Mouse (Mus musculus) left cerebral cortex, postnatal 25 days (tissue): ENCODE data around the gene Abtb2. TPM values are rescaled to one million over a fixed set of nuclear protein-coding genes. Genes with fewer than 3 reads are reported as not detected.

Experiments
- DNase-seq, 2 experiments: peaks; one replicate each; pipeline ENCODE4 v3.0.0; 2022; ENCODE audit warnings: low spot score in 2 of 2, mixed read lengths in 1 of 2
- intact Hi-C: fragments of 180-260 bp; cut with DNase I; formaldehyde crosslinking; loops from one replicate; pipeline ENCODE4 v1.15.1; 2025
- total RNA-seq, 2 experiments: library from RNA; stranded (reverse); gene quantifications; 2 replicates each; pipeline ENCODE4 v1.2.3; 2021

The Abtb2 gene
- total RNA-seq, 2 experiments from 2014 or later: 9.8 to 11.4 TPM

DNA sequence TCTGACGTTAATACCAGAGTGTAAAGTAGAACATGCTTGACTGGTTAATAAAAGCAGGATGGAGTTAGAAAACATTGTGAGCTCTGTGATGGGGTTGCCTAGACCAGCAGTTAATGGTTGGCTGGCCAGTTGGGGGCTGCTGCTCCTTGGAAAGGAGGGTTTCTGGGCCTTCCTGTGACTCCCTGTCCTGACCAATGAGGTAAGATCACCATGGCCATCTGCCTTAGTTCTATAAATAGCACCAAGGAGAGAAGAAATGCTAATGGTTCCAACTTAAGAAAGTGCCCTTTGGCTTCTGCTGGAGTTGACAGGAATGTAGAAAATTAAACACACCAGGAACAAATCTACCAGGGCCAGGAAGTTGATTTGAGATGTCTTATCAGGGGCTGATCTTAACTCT lies 42.8 kb downstream of the Abtb2 start:
- no peak for DNase-seq
- intact Hi-C loops: no loop called here

DNA sequence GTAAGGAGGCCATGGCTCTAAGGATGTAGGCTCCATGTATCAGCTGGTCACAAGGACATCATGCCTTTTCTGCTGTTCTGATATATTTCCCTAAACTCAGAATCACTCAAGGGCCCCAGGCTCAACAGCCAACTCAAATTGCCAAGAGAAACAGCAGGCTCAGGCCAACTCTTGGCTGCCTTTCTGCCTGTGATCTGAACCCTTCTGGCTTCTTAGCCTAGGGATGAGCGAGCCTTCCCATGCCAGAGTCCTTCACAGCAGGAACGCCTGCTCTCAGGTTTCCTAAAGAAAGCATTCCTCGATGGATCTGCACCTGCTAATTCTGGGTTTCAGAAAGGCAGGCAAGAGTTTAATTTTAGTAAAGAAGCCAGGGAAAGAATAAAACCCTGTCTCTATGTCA lies 43.4 kb downstream of the Abtb2 start:
- no peak for DNase-seq
- intact Hi-C loops: no loop called here

DNA sequence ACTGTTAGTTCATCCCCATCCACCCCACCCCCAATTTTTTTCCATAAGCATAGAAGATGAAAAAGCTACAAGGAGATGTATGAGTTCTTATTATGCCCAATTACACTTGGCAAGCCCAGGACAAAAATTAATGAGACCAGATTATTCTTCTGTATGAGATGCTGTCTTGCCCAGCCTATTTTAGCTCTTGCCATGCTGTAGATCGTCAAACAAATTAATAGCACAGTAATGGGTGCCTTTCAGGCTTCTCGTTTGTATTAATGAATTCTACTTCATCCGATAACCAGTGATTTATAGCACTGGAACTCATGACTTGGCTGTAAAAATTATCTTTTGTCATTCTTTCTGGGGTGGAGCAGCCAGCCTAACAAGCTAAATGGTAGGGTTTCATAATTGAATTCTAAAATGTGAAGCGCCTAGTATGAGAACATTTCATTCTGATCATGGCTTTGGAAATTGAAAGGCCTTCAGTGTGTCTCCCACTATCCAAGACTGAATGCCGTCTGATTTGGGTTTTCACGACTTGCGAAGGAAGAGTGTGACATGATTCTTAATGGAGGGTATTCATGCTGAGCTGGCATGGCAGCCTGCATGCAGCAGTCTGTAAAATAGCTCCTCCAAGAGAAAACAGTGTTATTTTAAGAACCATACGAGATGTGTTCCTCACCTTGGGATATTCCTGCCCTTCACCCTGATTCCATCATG lies 44.9 kb downstream of the Abtb2 start:
- intact Hi-C loops: no loop called here

DNA sequence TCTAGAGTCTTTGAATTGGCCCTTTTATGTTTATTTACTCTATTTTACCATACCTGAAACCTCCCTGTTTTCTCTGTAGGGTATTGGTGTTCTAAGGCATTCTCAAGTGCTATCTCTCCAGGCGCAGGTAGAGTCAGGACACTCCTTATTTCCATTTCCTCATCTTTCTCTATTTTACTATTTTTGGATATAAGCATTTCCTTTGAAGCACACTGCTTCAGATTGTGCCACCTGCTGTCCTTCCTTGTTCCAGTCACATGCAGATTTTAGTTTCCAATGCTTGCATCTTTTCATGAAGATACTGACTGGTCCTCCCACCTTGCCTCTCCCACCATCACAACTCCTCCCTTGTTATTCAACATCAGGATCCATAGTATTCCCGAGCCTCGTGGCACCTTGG lies 47.8 kb downstream of the Abtb2 start:
- DNase-seq: no peak
- intact Hi-C loops: no loop called here

More for the DNA sequence above, 44.9 kb downstream of the Abtb2 start:
- DNase-seq: peak in 1 of 2 experiments; percentile 24

DNA sequence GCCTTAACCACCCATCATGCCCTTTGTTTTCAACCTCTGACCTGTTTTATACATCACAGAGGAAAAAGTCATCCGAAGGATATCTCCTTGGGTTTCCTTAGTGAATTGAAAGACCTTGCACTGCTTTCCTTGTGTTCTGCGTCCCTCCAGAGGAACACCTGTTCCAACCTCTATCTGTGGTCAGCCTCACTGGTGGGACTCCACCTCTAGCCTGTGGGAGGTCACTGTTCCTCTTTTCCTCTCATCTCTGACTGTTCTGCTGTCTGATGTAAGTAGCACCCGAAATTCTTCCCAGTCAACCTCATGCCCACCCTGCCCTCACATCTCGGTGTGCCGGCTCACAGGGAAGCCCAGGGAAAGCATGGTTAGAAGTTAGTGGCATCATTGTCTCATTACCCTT lies 48.9 kb downstream of the Abtb2 start:
- no peak for DNase-seq
- intact Hi-C loops: no loop called here

DNA sequence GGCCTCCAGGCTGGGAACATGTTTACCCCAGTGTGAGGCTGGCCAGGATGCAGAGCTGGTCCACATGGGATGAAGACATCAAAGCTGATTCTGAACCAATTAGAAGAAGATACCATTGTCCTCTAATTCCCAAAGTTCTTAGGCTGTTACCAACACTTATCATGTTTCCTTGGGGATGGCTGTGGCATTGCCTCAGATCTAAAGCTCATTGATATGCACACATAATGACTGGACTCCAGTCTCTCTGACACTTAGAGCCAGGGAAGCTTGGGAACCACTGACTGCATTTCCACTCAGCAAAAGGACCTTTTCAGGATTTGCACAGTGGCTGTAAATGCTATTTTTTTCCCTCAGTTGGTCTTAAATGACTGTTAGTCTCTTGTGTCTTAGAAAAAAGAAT lies 52.3 kb downstream of the Abtb2 start:
- no peak for DNase-seq
- intact Hi-C loops: no loop called here

DNA sequence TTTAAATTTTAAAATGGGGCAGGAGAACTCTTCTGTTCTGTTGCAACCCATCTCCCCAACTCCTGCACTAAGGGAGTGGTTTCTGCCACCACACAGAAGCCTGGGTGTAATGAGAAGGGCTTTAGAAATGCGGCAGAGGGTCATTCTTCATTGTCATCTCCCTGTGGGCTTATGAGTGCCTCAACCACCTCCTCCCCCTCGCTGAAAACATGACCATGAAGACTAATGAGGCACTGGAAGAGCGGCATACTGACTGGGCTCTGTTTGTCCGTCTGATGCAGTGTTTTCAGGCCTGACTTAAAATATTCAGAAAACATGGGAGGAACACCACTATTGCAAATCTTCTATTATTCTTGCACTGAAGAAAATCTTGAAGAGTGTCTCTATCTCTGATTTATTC lies 56.8 kb downstream of the Abtb2 start:
- intact Hi-C loops: no loop called here
- DNase-seq: no peak

DNA sequence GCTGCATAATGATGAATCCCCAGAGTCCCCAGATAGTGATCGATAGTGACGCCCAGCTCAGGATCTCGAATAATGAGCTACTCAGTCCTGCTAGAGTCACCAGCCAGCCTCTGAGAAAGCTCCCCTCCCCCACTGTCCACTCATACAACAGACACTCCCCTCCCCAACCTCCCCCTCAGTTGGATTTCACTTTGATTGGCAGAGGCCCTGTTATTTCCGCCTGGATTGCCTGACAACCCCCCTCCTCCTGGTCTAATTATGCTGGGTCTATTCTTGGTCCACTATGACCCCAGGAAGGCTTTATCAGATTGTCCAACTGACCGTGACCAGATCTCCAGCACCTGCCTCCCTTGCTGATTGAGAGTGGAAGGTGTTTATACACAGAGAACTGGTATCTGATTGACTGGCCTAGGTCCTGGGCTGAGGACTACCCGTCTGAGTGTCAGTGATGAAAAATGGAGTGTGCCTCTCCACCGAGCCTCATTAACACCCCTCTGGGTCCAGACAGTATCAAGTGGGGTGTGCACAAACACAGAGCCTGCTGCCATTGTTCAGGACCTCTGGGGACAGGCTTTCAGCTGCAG lies 59.3 kb downstream of the Abtb2 start:
- intact Hi-C loops: no loop called here
- no peak for DNase-seq

DNA sequence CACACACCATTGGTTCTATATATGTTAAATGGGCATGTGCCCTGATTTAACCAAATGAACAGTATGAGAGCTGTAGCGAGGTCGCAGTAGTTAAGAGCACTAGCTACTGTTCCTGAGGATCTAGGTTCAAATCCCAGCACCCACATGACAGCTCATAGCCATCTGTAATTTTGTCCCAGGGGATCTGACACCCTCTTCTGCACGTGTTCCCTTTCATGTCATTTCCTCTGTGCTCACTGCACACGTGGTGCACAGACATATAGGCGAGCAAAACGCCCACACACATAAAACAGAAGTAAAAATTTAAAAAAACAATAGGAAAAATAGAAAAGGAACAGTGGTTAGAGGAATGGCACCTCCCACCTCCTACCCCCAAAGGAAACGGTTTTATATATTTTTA lies 61.0 kb downstream of the Abtb2 start:
- no peak for DNase-seq

DNA sequence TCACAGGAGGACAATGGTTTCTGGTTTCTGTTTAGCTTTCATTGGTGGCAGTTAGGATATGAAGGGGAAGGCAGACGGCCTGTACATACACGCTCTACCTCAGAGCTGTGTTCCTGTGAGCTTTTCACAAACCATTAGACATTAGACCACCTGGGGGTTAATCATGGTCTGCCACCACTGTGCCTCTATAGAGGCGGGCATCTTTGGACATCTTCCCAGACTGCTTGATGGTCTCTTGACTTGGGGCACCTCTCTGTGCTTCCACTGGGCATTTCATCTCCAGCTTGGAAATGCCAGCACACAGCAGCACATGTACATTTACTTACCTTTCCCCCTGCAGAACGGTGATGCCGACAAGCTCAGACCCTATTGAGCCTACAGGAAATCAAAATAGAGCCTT lies 63.8 kb downstream of the Abtb2 start:
- no peak for DNase-seq
- intact Hi-C loops: loop anchor here (5.0 kb wide), 1 partner anchor 62 kb away; no protein-coding TSS in a partner anchor

More for the DNA sequence above, 61.0 kb downstream of the Abtb2 start:
- intact Hi-C loops: no loop called here

DNA sequence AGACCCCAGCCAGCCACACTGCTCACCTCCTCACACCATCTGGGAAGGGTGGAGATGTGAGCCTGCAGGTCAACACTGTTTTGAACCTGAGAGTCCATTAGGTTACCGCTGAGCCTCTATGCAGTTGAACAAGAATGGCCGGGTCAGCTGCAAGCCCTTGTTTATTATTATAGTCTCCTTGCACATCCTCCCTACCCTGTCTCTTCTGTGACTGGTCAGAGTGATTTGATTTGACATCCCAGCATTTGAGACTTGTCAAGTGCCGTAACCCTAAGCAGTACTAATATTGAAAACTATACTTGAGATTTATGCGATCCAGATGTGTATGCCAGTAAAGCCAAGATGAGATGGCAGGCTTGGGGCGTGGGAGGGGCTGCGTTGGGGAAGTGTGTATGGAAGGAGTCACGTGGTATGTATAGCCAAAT lies 65.2 kb downstream of the Abtb2 start:
- intact Hi-C loops: loop anchor here (5.0 kb wide), 1 partner anchor 61 kb away; no protein-coding TSS in a partner anchor
- DNase-seq: no peak

DNA sequence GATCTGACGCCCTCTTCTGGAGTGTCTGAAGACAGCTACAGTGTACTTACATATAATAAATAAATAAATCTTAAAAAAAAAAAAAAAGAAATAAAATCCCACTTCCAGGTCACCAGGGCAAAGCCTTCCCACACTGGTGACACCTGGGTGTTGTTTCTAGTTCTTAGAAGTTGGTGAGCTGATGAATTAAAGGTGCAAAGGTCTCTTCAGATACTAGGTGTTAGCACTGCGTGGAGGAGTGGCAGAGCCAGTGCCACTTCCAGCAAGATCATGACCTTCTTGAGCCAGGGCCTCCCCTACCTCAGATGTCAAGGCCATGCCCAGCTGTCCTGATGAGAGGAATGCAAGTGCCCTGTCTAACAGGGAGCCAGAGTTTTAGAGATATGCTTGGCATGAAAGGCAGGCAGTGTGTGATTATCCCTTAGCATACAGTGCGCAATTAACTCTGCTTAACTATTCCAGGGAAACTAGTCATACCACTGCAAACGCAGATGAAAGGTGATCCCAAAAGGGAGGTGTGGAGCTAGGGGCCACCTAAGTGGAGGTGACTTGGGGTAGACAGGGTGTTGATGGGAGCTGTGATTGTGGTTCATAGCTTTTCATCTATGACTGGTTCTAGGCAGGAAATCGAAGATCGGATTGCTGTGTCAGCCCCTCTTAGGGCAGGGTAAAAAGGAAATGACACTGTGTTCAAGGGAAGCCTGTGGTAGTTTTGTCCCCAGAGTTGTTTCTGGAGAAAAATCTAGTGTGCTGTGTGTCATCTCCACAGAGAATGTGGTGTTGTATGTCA lies 66.2 kb downstream of the Abtb2 start:
- intact Hi-C loops: loop anchor here (5.0 kb wide), 1 partner anchor 60 kb away; no protein-coding TSS in a partner anchor
- DNase-seq: no peak

DNA sequence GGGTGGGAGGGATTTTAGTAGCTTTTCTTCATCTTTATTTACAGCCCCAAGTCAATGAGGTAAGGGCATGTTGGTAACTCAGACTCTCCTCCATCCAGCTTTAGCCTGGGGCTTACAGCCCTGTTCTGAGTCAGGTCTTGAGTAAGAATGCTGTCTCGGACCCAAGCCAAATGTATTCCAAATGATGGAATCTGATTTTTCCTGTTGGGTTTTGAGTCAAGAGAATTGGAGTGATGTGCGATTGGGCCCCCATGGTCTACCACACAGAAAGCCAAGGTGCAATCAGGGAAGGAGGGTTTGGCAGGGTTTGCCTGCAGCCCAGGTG lies 66.8 kb downstream of the Abtb2 start:
- intact Hi-C loops: loop anchor here (5.0 kb wide), 1 partner anchor 59 kb away; no protein-coding TSS in a partner anchor
- no peak for DNase-seq

DNA sequence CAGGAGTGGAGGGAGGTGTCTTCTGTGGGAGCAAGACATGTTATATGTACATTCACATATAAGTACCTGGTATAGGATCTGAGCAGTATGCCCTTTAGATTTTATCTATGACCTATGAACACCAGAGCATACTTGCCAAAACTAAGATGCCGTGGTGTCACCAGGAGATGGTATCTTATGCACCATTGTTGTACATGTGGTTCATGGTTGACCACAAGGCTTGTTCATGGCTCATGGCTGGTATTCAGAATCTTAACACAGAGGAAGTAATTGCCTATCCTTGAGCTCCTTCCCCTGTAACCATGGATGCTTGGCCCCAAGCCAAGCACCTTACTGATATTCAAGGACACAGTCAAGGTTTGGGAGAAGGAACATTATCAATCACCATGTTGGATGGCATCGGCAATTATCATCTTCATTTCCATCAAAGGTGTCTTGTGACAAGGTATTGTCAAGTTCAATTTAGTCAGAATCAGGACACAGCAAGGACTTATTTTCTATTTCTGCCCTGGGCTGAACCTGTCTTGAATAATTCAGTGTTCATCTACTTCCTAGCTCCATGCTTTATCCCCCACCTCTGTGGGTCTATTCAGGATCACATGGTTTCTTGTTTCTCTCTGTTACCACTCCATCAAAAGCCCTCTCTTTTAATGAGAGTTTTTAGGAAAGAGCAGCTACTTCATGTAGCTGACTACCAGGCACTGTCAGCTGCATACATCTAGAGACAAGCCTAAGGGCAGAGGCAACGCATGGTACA lies 69.8 kb downstream of the Abtb2 start:
- DNase-seq: no peak
- intact Hi-C loops: no loop called here

DNA sequence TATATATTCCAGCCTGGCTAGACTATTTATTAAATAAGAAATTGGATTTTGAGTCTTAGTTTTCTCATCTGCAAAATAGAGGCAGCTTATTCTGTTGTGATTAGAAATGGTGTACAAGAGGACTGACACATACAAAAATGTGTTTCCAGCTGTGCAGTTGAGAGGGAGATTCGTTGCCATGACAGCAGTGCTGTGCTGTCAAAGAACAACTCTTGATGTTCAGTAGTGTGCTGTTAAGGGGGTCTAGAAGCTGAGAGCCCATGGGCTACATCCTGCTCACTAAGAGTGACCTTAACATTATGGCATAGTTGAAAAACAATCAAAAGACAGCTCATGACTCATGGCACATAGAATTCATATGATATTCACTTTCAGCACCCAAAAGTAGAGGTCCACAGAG lies 71.3 kb downstream of the Abtb2 start:
- DNase-seq: no peak
- intact Hi-C loops: no loop called here

DNA sequence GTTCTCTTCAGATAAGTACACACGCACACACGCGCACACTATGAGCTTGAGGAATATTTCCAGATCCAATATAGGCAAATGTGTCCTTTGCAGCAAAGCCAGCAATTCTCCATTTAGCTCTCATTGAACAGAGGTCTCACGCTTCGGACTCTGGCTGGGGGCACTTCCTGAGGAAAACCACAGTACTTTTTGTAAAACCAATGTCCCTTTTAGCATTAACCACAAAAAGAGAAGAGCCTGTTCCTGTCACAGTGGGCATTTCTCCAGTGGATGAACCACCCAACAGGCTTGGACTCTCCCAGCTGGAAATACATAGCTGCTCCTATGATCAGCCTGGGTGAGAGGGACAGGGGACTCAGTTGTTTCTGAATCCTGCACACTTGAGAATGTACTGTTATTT lies 71.8 kb downstream of the Abtb2 start:
- DNase-seq: peak in 1 of 2 experiments; percentile 12
- intact Hi-C loops: no loop called here

DNA sequence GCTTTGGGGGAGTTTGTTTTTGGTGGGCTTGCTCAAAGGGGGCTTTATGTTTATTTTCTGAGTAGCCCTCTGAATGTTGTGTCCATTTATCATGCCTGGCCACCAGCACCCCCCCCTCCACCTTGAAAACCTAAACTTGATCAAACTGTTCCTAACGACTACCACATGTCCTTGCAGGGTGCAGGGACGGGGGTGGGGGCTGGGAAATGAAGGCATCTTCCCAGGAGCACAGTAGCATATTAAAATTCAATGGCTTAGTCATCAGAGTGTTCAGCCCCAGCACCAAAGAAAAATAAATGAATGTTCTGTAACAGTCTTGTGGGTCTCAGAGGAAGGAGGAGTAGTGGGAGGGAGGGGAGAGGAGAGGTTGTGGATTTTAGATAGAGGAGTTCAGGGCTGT lies 73.6 kb downstream of the Abtb2 start:
- peak in 1 of 2 experiments; percentile 28 for DNase-seq
- intact Hi-C loops: loop anchor here (5.0 kb wide), 1 partner anchor 72 kb away; the partner anchor contains the start of gene Abtb2

DNA sequence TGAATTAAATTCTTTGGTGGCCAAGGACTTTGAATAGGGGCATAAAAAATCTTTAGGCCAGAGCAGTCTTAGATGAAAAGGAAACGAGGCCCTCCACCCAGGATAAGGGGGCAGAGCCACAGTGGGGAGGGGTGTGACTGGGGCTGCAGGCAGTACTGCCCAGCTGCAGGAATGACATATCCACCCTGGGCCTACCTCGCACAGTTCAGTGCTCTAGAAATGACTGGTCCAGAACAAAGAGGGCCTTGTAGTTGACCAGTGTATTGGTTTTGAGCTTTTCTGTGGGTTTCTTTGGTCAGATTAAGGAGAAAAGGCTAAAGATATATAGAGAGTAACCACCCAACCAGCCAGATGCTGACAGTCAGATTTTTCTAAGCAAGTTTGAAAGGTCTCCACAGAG lies 74.8 kb downstream of the Abtb2 start:
- DNase-seq: no peak
- intact Hi-C loops: loop anchor here (5.0 kb wide), 1 partner anchor 74 kb away; the partner anchor contains the start of gene Abtb2

DNA sequence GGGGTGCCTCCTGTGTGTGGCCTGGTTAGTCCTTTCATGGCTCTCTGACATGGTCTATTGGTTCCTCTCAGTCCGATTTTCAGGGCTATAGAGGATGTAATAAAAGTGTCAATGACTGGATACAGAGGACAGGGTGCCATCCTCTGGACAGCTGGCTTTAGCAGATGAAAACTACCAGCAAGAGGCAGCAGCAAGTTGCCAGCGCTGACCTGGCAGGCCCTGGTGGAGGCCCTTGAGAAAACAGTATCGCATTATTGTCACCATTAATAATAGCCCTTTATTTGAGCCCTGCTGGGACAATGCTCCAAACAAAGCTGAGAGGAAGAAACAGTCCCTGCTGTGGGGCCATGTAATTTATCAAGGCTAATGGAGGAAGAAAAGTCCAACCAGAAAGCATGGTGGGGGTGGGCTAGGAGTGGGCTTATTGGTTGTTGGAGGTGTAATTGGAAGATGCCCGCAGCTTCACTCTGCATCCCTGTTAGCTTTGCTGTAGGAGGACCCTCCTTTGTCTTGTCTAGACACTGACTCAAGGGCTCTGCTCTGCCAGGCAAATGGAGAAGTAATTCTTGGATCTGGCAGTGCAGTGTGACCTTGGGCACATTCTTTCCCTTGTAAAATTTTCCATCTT lies 77.6 kb downstream of the Abtb2 start:
- intact Hi-C loops: loop anchor here (5.0 kb wide), 1 partner anchor 76 kb away; the partner anchor contains the start of gene Abtb2
- peak in 1 of 2 experiments; percentile 41 for DNase-seq
